9 mouse cellular contexts compared by ENCODE assay signal in genomic region chr1:93756154-93756553, GRCm38 (mm10). TPM values are rescaled to one million over a fixed set of nuclear protein-coding genes. Genes with fewer than 3 reads are reported as not detected.
DNase-seq lines count a peak whose midpoint lies in the region; ATAC-seq lines count a peak whose summit lies in the region.
"Had no signal": no experiment of that assay in that cellular context is flagged by ENCODE, and none has a peak within 500 bp of the region (broad histone marks: within the 10 kb centered on the region; RNA-seq: fewer than 3 reads in every experiment).

No protein-coding gene starts in this region.

- 0 out of 2 replicates have a peak overlapping the region, but pooled peaks have one; percentile 85 for H3K9ac ChIP-seq in lung, embryonic 15.5 days
- H3K9ac ChIP-seq in limb, embryonic 13.5 days: no peak overlapping the region
- H3K9ac ChIP-seq in neural tube, embryonic 13.5 days: no peak overlapping the region

- DNase-seq in lung, postnatal 10 days: no peak
- no peak for DNase-seq in forebrain, embryonic 10.5 days (ENCODE audit: extremely low spot score, low spot score)
- no peak for DNase-seq in cerebellum, adult 9-11 months
- DNase-seq in urinary bladder, postnatal 14 days (ENCODE audit: low spot score): no peak
- DNase-seq in left cerebral cortex, postnatal 25 days (ENCODE audit: low spot score in 2 of 2): no peak
- DNase-seq: heart, postnatal 4 days had no signal

- no peaks in the 10 kb centered on the region for H3K27me3 ChIP-seq in lung, embryonic 15.5 days
- H3K27me3 ChIP-seq in forebrain, embryonic 10.5 days (ENCODE audit: poor library complexity, severe bottlenecking): no peaks in the 10 kb centered on the region
- H3K27me3 ChIP-seq in limb, embryonic 13.5 days: no peaks in the 10 kb centered on the region
- H3K27me3 ChIP-seq in neural tube, embryonic 13.5 days: no peaks in the 10 kb centered on the region

- intact Hi-C loops in left cerebral cortex, postnatal 25 days (cut with DNase I): no loop called here

- H3K36me3 ChIP-seq in lung, embryonic 15.5 days: no peaks in the 10 kb centered on the region
- peaks cover 6% of the 10 kb centered on the region; the same call in 1 of the 2 replicates for H3K36me3 ChIP-seq in forebrain, embryonic 10.5 days (replicated peaks)
- peaks cover 3% of the 10 kb centered on the region; the same call in 1 of the 2 replicates for H3K36me3 ChIP-seq in limb, embryonic 13.5 days
- no peaks in the 10 kb centered on the region for H3K36me3 ChIP-seq in neural tube, embryonic 13.5 days

- no peaks in the 10 kb centered on the region for H3K9me3 ChIP-seq in lung, embryonic 15.5 days
- H3K9me3 ChIP-seq in forebrain, embryonic 10.5 days: no peaks in the 10 kb centered on the region
- no peaks in the 10 kb centered on the region for H3K9me3 ChIP-seq in limb, embryonic 13.5 days
- no peaks in the 10 kb centered on the region for H3K9me3 ChIP-seq in neural tube, embryonic 13.5 days

- H3K27ac ChIP-seq in lung, embryonic 15.5 days: no peak overlapping the region
- H3K27ac ChIP-seq in forebrain, embryonic 10.5 days: no peak overlapping the region
- H3K27ac ChIP-seq in limb, embryonic 13.5 days: no peak overlapping the region
- H3K27ac ChIP-seq in neural tube, embryonic 13.5 days (replicated peaks): no peak overlapping the region

- no peak for ATAC-seq in lung, embryonic 15.5 days (ENCODE audit: borderline replicate concordance, extremely low read depth, low FRiP score, low TSS enrichment)
- ATAC-seq in limb, embryonic 13.5 days (ENCODE audit: low FRiP score, low read depth): no peak
- ATAC-seq in neural tube, embryonic 13.5 days (ENCODE audit: low read depth): no peak

- peak overlapping the region; percentile 90; the same call in 1 of the 2 replicates for H3K4me2 ChIP-seq in lung, embryonic 15.5 days
- H3K4me2 ChIP-seq in limb, embryonic 13.5 days (replicated peaks): peak overlapping the region; percentile 85
- H3K4me2 ChIP-seq in neural tube, embryonic 13.5 days: peak overlapping the region; percentile 70

- no peak overlapping the region; the same call in 1 of the 2 replicates for H3K4me3 ChIP-seq in lung, embryonic 15.5 days
- peak overlapping the region; percentile 95 for H3K4me3 ChIP-seq in forebrain, embryonic 10.5 days
- 0 out of 2 replicates have a peak overlapping the region, but pooled peaks have one; percentile 98 for H3K4me3 ChIP-seq in limb, embryonic 13.5 days
- H3K4me3 ChIP-seq in neural tube, embryonic 13.5 days: peak overlapping the region; percentile 98; the same call in 1 of the 2 replicates

- H3K4me1 ChIP-seq in lung, embryonic 15.5 days: peaks cover 24% of the 10 kb centered on the region
- peaks cover 31% of the 10 kb centered on the region for H3K4me1 ChIP-seq in forebrain, embryonic 10.5 days
- peaks cover 23% of the 10 kb centered on the region for H3K4me1 ChIP-seq in limb, embryonic 13.5 days
- H3K4me1 ChIP-seq in neural tube, embryonic 13.5 days (replicated peaks): peaks cover 48% of the 10 kb centered on the region

RNA-seq across cellular contexts. Expression of gene Thap4, which starts 1.5 kb away (rescaled TPM):
- 46.6 and 50.9 TPM in 2 replicates for polyA plus RNA-seq in lung, embryonic 15.5 days (2015; fragmentation: Nextera tagmentation; extraction: Ambion mirVana)
- polyA plus RNA-seq in forebrain, embryonic 10.5 days (2016; fragmentation: Nextera tagmentation; extraction: Ambion mirVana): 48.2 and 48.8 TPM in 2 replicates
- polyA plus RNA-seq in limb, embryonic 13.5 days (2015; fragmentation: Nextera tagmentation; extraction: Ambion mirVana): 54.4 and 55.2 TPM in 2 replicates
- 38.2 and 40.7 TPM in 2 replicates for polyA plus RNA-seq in neural tube, embryonic 13.5 days (2015; fragmentation: Nextera tagmentation; extraction: Ambion mirVana)
- total RNA-seq in left cerebral cortex, postnatal 25 days (2021): 10 to 100 TPM; 39.6 TPM

RNA-seq across cellular contexts. Expression of gene Atg4b, which starts 4.9 kb away (rescaled TPM):
- 75.2 and 76.8 TPM in 2 replicates for polyA plus RNA-seq in lung, embryonic 15.5 days (2015; fragmentation: Nextera tagmentation; extraction: Ambion mirVana)
- 82.4 and 90.2 TPM in 2 replicates for polyA plus RNA-seq in forebrain, embryonic 10.5 days (2016; fragmentation: Nextera tagmentation; extraction: Ambion mirVana)
- 88.0 and 99.4 TPM in 2 replicates for polyA plus RNA-seq in limb, embryonic 13.5 days (2015; fragmentation: Nextera tagmentation; extraction: Ambion mirVana)
- polyA plus RNA-seq in neural tube, embryonic 13.5 days (2015; fragmentation: Nextera tagmentation; extraction: Ambion mirVana): 102 and 104 TPM in 2 replicates
- total RNA-seq in left cerebral cortex, postnatal 25 days (2021): 10 to 100 TPM; 73.6 to 79.9 TPM

RNA-seq across cellular contexts. Expression of gene Dtymk, which starts 45.6 kb away (rescaled TPM):
- polyA plus RNA-seq in lung, embryonic 15.5 days (2015; fragmentation: Nextera tagmentation; extraction: Ambion mirVana): 258 and 260 TPM in 2 replicates
- 278 and 306 TPM in 2 replicates for polyA plus RNA-seq in forebrain, embryonic 10.5 days (2016; fragmentation: Nextera tagmentation; extraction: Ambion mirVana)
- polyA plus RNA-seq in limb, embryonic 13.5 days (2015; fragmentation: Nextera tagmentation; extraction: Ambion mirVana): 251 and 255 TPM in 2 replicates
- polyA plus RNA-seq in neural tube, embryonic 13.5 days (2015; fragmentation: Nextera tagmentation; extraction: Ambion mirVana): 155 and 158 TPM in 2 replicates
- total RNA-seq in left cerebral cortex, postnatal 25 days (2021): 10 to 100 TPM; 47.7 to 53.3 TPM

RNA-seq across cellular contexts. Expression of gene Ing5, which starts 47.6 kb away (rescaled TPM):
- 20.6 and 22.3 TPM in 2 replicates for polyA plus RNA-seq in lung, embryonic 15.5 days (2015; fragmentation: Nextera tagmentation; extraction: Ambion mirVana)
- 30.7 and 32.9 TPM in 2 replicates for polyA plus RNA-seq in forebrain, embryonic 10.5 days (2016; fragmentation: Nextera tagmentation; extraction: Ambion mirVana)
- polyA plus RNA-seq in limb, embryonic 13.5 days (2015; fragmentation: Nextera tagmentation; extraction: Ambion mirVana): 15.1 and 15.6 TPM in 2 replicates
- polyA plus RNA-seq in neural tube, embryonic 13.5 days (2015; fragmentation: Nextera tagmentation; extraction: Ambion mirVana): 9.0 and 9.7 TPM in 2 replicates
- total RNA-seq in left cerebral cortex, postnatal 25 days (2021): 10 to 100 TPM; 10.6 to 12.1 TPM
